Mouse (Mus musculus): Measurements from ENCODE around the gene Camkk2.

GRCm38 (mm10) chr5:122747950-122748349 is 31.3 kb downstream of the Camkk2 start:
- TF ChIP-seq CTCF (IDR thresholded peaks at IDR 0.05; ENCODE audit: insufficient read depth, low read depth, low read length) (no peak), POLR2A (IDR thresholded peaks at IDR 0.05; ENCODE audit: insufficient read depth, low read depth, low read length) (no peak)

Measured in olfactory bulb, adult 2 months (tissue).